Mouse (Mus musculus): ENCODE results near the gene Fhit.

Gene Fhit

DNA sequence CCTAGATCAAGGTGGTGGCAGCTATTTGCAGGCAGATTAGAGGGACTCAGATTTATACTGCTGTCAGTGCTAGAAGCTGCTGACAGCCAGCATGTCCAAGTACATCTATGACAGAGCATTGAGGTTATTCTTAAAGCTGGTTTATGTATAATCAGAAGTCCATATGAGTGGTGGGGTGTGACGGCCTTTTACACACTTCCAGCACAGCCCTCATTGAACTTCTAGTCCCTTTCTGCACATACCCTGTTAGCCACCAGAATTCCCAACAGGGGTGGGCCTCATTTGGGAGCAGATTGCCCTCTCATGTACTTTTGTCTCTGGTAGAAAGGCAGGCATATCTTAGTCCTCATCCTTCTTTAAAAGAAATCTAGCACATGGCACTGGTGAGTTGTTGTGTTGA, 817.8 kb downstream of the Fhit start:
- DNase-seq, result no peak

DNA sequence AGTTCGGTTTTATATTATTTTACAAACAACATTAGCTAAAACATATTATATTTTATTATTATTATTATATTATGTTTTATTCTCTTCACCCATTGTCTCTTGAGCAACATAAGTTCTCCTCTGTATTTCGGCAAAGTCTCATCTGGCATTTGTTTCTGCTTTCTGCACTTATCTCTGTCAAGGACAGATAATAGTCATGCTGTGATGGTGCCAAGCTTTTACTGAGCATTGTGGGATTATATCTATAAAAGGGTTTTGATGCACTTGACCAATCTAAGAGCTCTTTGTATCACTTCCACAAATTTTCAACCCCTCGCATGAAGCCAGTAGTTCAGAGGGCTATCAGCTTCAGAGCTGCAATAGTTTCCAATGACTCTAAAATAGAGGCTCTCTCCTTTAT, 845.1 kb downstream of the Fhit start:
- no peak for DNase-seq

DNA sequence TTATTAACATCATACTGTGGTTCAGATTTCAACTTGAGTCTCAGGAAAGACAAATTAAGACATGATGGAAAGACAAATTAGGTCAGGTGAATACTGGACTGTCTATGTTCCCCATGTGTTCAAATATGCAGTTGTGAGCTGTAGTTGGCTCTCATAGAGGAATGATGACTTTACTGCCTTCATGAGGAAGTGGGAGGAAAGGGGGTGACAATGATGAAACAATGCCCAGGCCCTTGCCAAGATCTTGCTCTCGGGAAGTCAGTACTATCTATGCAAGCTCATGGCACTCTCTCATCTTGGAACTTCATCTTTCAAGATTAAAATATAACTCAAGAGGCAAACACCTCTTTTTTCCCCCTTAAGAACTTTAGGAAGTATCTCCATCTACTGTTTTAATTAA, 849.6 kb downstream of the Fhit start:
- no peak for DNase-seq

DNA sequence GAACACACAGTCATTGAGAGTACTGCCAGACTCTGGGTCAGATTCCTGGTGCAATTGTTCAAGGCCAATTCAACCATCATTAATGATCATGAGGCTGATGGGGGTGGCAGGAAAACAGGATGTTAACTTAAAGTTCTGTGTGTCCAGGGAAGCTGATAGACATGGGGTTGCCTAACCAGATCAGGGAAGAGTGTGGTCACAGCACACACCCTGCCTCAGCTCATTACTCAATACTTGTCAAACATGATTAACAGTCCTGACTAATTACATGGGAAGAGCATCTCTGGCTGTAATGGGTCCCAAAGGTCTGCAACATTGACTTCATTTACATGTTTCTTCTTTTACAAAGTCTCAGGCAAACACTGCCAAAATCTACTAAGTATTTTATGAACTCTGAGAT, 856.5 kb downstream of the Fhit start:
- DNase-seq, result no peak

DNA sequence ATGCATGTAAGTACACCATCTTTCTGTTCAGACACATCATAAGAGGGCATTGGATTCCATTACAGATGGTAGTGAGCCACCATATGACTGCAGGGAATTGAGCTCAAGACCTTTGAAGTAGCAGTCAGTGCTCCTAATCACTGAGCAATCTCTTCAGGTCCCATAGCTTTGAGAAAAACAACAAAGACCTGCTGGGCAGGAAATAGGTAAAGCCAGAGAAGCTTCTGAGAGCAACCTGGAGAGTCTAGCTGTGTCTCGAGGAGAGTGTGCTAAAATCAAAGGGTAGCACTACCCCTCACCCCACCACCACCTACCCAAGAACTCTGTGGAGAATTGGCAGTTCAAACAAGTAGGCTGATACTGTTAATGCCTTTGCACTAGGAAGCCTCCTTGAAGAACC, 860.3 kb downstream of the Fhit start:
- no peak for DNase-seq

DNA sequence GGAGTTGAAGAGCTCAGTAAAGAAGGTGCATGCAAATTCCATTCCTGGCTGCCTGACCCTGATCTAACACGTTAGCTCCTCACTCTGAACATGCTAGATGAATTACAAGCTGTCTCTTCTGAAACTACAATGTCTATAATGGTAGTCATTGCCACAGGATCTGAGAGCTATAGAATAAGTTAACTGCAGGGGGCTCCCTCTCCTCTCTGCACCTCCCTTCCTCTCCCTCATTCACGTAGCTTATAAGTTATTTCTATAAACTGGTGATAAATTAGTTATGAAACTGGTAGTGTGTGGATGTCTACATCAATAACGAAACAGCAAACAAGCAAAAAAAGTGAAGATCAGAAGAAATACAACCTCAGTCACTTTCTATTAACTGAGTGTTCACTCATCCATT, 860.9 kb downstream of the Fhit start:
- no peak for DNase-seq

DNA sequence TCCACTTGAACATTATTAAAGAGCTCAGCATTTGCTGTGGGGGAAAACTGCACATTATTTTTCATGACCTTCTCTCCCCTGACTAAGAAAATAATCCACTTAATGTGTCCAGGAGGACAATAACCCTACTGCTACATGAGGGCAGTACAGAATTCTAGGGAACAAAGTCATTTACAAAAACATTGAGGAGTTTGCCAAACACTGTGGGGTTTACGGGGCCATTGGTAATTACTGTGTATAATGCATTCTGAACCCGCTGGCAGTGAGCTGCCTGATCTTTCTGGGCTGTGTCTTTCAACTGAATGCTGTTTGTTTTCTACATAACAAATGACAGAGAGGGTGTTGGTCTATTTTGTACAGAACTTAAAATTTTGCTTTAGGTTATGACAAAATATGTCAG, 862.8 kb downstream of the Fhit start:
- no peak for DNase-seq

DNA sequence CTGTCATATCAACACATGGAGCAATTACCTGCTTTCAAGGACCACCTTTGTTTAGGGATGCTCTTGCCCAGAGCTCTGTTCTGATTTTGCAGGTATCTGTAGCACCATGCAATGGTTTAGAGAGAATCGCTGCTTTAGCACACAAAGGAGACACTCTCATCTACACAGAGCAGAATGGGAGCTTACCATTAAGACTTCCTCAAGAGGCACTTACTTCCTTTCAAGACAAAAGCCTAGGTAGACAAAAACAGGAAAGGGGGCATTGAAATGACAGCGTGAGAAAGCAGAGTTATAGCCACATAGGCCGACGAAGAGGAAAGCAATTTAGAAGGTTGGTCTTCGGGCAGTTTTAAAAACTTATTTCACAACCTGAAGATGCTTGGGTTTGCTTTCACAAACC, 872.8 kb downstream of the Fhit start:
- no peak for DNase-seq

DNA sequence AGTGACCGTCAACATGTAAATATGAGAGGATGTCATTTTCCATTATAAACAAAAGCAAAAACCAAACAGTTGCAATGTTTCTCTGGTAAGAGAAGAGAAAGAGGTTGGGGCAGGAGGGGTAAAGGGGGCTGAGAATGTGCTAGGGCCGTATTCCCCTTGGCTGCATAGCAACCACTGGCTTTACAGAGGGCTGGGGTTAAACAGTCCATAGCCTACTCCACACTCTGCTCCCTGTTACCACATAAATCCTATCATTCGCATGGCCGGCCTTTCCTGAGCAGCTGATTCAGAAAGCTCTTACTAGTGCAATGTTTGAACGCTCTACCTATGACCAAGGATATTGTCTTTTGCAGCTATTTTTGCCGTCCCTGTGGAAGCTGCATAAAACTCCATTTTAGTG, 875.8 kb downstream of the Fhit start:
- DNase-seq, result no peak

DNA sequence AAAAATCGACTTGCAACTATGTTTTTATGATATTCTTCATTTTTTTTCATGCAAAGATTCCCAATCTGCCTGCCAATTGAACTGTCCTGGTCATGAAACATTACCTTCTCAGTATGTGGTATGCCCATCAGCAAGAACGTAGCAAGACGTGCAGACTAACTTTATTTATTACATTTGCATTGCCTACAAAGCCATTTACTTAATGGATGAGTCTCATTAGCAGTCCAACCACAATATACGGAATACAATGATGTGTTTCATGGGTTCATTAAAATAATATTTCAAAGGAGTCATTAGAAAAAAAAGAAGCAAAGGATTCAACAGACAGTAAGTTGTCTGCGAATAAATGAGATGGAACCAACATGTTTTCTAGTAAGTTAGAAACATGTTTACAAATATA, 933.1 kb downstream of the Fhit start:
- DNase-seq, result no peak

DNA sequence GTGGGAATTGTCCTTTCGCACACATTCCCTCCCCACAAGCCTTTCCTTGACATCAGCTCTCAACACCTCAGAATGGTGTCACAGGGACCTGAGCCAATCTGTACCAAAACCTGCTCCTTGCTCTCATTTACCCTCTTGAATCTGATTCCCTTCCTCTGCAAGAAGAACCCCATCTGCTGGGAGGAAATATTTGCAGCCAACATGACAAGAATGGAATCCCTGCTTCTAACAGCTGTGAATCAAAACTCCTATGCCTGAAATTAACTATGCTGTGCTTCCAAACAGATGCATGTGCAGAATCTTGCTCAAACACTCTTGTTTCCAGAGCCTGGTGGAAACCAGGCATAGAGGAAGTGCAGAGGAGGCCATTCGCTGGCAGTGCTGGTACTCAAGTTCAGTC, 940.0 kb downstream of the Fhit start:
- DNase-seq, result no peak

DNA sequence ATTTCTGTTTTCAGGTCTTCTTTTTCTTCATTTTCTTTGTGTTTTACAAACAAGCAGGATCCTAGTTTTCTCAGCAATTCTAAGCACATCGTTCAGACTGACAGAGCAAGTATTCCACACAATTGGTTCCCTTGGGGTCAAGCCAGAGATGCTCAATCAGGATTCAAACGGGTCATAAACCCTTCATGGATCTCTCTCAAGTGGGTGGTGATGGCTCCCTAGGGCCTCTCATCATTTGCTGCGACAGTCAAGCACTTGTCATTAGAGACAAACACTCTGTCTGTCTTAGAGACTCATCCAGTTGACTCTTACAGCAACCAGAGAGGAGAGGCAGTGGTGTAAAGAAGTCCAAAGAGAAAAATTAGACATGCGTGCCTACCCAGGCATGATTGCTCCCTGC, 948.6 kb downstream of the Fhit start:
- DNase-seq, result no peak

DNA sequence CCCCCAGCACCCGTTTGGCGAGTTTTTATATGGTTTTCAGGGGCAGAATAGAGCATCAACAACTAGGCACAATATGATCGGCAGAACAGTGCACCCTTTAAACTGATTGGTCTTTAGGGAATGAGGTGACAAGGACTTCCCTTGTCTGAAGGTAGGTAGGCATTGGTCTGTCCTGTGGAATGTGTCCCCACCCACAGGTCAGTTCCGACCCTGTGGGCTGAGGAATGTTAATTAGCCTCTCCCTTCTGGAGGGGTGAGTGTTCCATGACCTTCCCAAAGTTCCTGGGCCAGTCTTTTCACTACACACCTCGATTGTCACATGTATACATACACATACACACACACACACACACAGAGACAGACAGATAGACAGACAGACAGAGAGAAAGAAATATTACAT, 950.7 kb downstream of the Fhit start:
- no peak for DNase-seq

DNA sequence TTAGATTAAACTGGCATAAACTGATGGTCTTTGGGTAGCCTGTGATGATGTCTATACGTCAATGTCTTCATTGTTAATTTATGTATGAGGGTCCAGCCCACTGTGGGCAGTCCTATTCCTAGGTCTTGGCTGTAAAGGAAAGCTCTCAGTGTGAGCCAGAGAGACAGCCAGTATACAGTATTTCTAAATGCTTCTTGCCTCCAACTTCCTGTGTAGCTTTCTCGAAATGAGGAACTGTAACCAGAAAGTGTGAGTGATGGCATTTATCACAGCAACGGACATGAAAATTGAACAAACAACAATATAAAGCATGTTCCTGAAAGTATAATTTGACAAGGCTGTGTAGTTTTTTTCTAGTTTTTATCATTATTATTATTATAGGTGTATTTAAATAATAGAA, 952.8 kb downstream of the Fhit start:
- DNase-seq, result no peak

DNA sequence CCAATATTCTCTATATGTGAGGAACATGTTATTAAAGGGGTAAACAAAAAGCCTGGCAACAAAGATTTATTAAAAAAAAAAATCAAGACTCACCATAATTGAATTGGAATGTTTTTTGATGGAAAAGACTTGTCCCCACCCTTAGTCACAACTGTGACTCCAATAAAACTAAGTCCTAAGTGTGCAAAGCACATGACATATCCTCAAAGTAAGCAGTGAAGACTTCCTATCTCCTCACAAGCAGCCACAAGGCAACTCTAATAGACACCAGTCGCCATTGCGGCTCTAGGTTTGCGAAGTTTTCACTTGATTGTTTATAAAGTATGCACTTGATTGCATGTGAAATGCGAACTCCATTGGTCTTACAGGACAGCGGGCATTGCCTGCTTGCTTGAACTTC, 956.1 kb downstream of the Fhit start:
- DNase-seq, result no peak

DNA sequence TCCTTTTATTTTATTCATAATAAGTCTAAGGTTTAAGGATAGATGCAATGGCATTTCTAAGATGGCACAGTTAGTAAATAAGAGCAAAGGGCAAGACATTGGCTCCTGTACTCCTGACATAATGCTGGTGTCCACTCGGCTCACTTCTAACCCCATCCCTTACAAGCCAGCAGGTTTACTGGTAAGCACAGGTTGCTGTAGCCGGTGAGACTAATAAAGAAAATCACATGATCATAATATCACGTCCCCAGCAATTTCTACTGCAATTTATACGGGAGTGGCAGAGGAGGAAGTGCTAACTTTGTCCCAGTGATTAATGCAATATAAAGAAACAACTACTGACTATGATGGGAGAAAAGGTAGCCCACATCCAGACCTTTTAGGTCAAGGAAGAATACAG, 956.5 kb downstream of the Fhit start:
- no peak for DNase-seq

DNA sequence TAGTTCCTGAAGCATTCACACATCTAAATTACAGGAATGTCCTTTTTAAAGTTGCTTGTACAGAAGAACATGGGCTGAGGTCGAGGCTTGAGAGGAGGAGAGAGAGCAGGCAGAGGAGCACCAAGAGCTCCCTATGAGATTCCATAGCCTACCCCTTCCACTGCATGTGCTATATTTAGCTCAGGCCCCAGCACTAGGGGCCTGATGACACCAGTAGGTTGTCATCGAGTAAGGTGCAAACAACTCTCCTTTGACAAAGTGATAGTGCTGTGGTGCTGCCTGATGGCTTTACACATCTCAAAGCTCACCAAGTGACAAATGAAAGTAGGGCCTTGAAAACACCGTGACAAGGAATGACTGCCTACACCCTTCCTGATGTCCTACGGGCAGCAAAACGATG, 967.7 kb downstream of the Fhit start:
- DNase-seq, result no peak

DNA sequence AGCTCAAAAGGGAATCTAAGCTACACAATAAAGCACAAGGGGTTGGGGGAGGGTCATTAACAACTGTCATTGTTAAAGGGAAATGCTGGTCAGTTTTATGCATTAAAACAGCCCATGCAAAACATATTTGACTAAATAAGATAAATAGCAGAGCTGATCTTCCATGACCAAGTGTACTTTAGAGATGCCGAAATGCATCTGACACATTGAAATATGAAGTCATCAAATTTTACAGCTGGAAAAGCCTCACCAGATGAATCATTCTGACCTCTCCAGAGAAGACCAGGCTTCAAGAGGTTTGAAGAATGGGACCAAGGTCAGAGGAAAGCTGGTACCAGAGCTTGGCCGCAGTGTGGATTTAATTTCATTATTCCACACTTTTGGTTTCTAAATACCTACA, 990.1 kb downstream of the Fhit start:
- DNase-seq, result no peak

DNA sequence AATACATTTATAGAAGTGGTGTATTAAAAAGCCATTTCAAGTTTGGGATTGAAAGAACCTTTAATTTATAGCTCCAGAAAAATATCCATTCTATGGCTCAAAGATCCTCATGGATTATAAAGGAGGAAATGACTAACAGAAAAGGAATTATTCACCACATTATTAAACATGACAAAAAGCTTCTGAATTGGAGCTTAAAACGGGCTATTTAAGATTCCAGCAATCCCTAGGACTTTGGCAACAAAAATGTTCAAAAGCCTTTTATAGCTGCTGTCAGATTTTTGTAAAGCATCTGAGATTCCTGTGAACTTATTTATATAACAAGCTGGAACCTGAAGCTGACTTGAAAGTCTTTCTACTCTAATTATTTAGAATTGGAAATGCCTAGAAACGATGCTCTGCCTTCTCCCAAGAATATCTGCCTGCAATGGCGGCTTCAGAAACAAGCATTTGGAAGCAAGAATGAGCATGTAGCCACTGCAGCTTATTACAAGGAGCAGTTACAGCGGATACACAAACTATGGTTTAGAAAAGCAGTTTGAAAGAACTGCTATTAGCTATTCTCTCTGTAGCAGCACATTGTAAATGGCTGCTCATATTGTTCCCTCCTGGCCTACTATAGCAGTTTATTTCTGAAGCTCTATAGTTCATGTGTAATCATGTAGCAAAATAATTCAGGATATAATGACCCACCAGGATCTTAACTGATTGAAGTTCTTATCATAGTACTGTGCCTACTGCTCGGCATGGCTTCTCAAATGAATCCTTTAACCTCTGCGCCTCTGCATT, 995.0 kb downstream of the Fhit start:
- DNase-seq, result no peak

DNA sequence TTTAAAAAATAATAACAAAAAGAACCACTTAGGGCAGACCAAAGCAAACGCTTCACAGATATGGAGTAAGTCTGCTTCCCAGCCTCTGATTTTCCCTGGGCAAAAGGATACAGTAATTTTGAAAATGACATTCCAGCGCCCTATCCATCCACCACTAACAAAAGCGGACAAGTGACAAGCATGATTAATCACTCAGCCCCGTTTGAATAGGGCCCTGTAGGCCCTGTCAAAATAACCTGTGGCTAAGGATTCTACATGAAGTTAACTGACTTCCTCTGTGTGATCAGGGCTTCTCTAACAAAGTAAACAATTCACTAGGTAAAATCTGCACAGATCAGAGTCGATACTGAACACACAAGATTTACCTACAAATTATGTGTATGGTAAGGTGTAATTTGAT, 1012.0 kb downstream of the Fhit start:
- DNase-seq, result no peak

DNA sequence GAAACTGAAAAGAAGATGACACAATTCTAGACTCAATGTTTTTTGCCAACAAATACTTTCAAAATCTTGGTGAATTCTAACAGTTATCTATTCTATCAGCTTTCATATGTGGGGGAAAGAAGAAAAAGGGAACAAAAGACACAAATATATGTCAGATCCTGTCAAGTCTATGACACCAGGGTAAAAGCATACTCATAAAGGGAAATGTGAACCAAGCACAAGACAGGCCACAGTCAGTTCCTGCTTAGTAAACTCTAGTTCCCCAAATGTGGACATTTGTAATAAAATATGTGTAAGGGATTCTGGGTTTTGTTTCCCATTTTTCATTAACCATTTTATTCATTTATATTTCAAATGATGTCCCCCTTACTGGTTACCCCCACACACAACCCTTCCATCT, 1022.5 kb downstream of the Fhit start:
- no peak for DNase-seq

DNA sequence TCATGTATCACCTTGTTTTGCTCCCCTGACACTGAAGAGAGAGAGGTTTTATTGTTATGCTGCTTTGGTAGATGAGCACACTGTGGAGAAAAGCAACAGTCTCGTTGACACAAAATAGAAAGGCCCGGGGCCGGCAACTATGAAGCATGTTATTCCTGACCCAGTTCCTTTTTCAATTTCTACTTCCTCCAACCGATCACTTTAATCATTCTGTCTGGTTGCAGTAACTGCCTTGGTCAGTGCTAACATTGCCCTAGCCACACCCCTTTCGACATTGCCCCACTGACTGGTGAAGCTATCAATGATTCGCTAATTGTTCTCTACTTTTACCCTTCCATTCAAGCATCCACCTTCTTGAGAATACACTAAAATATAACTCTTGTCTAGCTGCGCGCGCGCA, 1028.0 kb downstream of the Fhit start:
- no peak for DNase-seq

DNA sequence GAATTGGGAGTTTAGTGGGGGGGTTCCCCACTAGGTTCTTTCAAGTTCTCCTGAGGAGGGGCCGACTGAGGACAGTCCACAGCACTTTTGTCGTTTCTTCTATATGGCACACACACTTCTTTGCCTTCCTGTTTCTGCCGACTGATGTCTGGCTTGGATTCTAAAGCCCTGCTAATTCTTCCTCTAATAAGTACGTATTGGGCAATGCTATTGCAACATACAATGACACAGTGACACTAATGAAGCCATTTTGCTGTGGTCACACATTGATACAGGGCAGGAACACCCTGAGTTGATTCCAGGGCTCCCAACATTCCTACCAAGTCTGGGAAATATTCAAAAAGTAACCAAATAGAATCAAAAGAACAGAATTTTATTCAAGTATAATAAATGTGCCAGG, 1032.2 kb downstream of the Fhit start:
- DNase-seq, result no peak

DNA sequence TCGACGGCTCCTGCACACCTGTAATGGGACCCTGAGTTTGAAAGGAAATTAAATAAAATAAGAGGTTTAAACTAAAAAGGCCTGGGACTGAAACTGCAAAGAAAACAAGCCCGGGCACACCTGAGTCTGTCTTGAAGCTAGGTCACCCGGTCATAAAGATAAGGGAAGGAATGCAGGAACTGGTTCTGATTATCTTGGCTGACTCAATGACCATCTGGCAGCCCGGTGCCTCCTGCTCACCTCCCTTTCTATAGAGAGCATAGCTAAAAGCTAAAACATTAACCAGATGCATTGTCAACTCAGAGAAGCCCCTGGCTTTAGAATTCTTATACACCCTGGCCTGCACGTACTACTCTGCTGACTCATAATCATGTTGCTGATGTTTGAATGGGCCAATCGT, 1032.7 kb downstream of the Fhit start:
- DNase-seq, result no peak

DNA sequence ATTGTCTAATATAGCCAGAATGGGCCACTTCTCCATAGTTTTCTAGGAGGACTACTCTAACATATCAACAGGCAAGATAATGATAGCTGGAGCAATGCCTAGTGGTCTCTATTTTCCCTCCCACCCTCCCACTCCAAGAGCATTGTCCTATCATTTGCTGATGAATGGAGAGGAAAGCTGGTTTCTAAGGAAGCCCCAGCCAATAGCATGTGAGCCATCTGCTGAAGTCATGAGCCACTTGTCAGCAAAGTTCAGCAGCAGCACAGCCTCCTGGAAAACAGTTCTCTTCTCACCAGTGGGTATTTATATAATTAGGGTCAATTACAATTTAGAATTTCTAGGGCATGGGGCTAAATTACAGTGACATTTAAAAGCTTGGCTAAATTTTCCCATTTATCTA, 1035.3 kb downstream of the Fhit start:
- no peak for DNase-seq

DNA sequence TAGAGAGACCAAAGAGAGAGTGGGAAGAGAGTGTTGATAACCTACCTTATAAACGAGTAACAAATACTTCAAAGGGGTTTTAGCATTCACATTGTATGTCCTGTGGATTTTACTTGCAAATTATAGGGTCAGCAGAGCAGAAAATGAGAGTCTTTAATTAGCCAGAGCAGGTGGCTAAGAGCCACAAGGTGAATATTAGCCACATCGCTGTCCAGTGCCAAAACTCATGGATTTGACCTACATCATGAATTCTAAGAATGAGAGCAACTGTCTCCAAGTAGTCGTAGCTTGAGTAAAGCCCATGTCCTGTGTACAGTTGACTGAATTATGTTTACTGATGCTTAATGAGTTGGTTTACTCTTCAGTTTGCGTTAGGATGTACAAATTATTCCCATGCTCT, 1039.7 kb downstream of the Fhit start:
- no peak for DNase-seq

Measured in cerebellum, adult 9-10 months (tissue).